Mouse (Mus musculus) hindbrain, embryonic 14.5 days (tissue): ENCODE measurements around the gene Pitpnm3. TPM values are rescaled to one million over a fixed set of nuclear protein-coding genes. Genes with fewer than 3 reads are reported as not detected.

Experiments
- ATAC-seq: fragments of 200-750 bp; cut with Nextera tagmentation; 2 replicates; pipeline ENCODE4 v1.8.0; 2017; ENCODE audit warnings: moderate number of reproducible peaks, mild to moderate bottlenecking, moderate TSS enrichment, moderate library complexity; ENCODE audit not compliant: low FRiP score
- DNase-seq: peaks from one replicate; pipeline ENCODE4 v3.0.0-alpha.2; 2015; ENCODE audit warnings: low spot score
- H3K27ac ChIP-seq: fragments of 300-500 bp; sonication (generic); 2 replicates; pipeline ENCODE4 v1.5.1; 2014; ENCODE audit warnings: mild to moderate bottlenecking, moderate library complexity
- H3K27me3 ChIP-seq: fragments of 300-500 bp; sonication (generic); 2 replicates; pipeline ENCODE4 v1.6.1; 2014; ENCODE audit warnings: mild to moderate bottlenecking, low read length, mixed read lengths; ENCODE audit not compliant: control insufficient read depth, insufficient read depth
- H3K36me3 ChIP-seq: fragments of 300-500 bp; sonication (generic); replicated peaks from 2 replicates; pipeline ENCODE4 v1.6.1; 2014; ENCODE audit not compliant: control insufficient read depth, insufficient read depth
- H3K4me1 ChIP-seq: fragments of 300-500 bp; sonication (generic); replicated peaks from 2 replicates; pipeline ENCODE4 v1.6.1; 2014; ENCODE audit warnings: antibody characterized with exemption, low read length, mixed read lengths; ENCODE audit not compliant: control insufficient read depth, insufficient read depth
- H3K4me2 ChIP-seq: fragments of 300-500 bp; sonication (generic); replicated peaks from 2 replicates; pipeline ENCODE4 v1.6.1; 2014; ENCODE audit warnings: mild to moderate bottlenecking, moderate library complexity
- H3K4me3 ChIP-seq: fragments of 300-500 bp; sonication (generic); replicated peaks from 2 replicates; pipeline ENCODE4 v1.5.1; 2014; ENCODE audit warnings: mild to moderate bottlenecking, low read length
- H3K9ac ChIP-seq: fragments of 300-500 bp; sonication (generic); 2 replicates; pipeline ENCODE4 v1.6.1; 2014
- H3K9me3 ChIP-seq: fragments of 300-500 bp; sonication (generic); 2 replicates; pipeline ENCODE4 v1.6.1; 2016; ENCODE audit warnings: low read length; ENCODE audit not compliant: control insufficient read depth
- WGBS: fragments of 180-500 bp; shearing (Covaris S2); extraction: QIAGEN DNeasy Blood & Tissue Kit; methylation state at CpG from one replicate; pipeline ENCODE4 v1.1.7; 2014; 5-methylcytosine and 5-hydroxymethylcytosine counted together
- polyA plus RNA-seq: library from polyadenylated mRNA; unstranded; fragments of >200 nt; fragmentation: Nextera tagmentation; extraction: Ambion mirVana; gene quantifications from 2 replicates; pipeline ENCODE4 v1.2.1, GENCODE M21; 2014

Gene Pitpnm3
- polyA plus RNA-seq, 1 experiment from 2014 or later: 4.9 TPM

DNA sequence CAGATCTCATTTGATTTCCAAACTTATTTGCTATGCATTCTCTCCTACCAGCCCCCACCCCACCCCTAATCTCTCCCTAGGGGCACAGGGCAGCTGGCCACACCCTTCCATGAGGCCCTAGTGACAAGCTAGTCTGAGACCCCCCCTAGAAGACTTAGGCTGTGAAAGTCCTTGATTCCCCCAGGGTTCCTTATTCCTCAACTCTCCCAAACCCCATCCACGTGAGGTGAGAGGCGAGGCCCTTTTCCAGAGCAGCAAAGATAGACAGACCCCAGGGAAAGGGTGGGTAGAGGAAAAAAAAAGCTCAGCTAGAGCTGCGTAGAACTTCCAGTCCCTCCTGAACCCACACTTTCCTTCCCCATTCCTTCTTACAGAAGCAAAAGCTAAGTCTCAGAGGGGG lies 4.7 kb downstream of the Pitpnm3 start:
- Histone ChIP-seq H3K27ac (no peak overlapping the region), H3K9me3 (no peaks in the 10 kb centered on the region), H3K9ac (no peak overlapping the region), H3K36me3 (no peaks in the 10 kb centered on the region), H3K4me1 (0 out of 2 replicates have a peak, but pooled peaks cover 6% of the 10 kb centered on the region), H3K27me3 (peaks cover 33% of the 10 kb centered on the region), H3K4me3 (no peak overlapping the region), H3K4me2 (no peak overlapping the region)
- 78% methylated on average over 3 of the region's 3 CpGs for WGBS
- no peak for DNase-seq
- no peak for ATAC-seq

- H3K9ac ChIP-seq: no peak overlapping the region
- H3K4me1 ChIP-seq: 0 out of 2 replicates have a peak, but pooled peaks cover 6% of the 10 kb centered on the region
- no peaks in the 10 kb centered on the region for H3K9me3 ChIP-seq
- H3K27ac ChIP-seq: no peak overlapping the region
- peaks cover 33% of the 10 kb centered on the region for H3K27me3 ChIP-seq
- H3K4me3 ChIP-seq: no peak overlapping the region
- ATAC-seq (no peak), DNase-seq (no peak)
- H3K4me2 ChIP-seq: no peak overlapping the region
- 75% methylated on average over 3 of the region's 3 CpGs for WGBS
- H3K36me3 ChIP-seq: no peaks in the 10 kb centered on the region
Observed at GRCm38 (mm10) chr11:72130472-72130871, 5.1 kb downstream of the Pitpnm3 start.

DNA sequence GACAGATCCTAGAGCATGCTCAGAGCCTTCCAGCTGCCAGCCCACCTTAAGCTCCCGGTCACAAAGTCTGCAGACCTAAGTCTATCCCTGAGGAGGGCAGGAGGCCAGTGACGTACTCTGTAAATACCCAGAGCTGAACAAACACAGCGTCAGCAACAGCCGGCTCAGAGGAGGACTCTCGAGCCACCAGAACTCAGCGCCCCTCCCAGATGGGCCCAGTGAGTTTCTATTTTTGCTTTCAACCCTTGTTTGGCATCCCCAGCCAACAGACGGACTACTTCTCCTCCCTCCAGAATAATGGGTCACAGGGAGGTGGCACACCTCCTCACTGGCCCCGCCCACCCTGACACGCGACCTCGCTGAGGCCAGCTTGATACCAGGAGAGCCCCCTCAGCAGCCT lies 5.6 kb downstream of the Pitpnm3 start:
- H3K4me3 ChIP-seq: no peak overlapping the region
- no peaks in the 10 kb centered on the region for H3K9me3 ChIP-seq
- DNase-seq (no peak), ATAC-seq (no peak)
- no peaks in the 10 kb centered on the region for H3K36me3 ChIP-seq
- no peak overlapping the region for H3K27ac ChIP-seq
- H3K9ac ChIP-seq: no peak overlapping the region; the same call in 1 of the 2 replicates
- H3K27me3 ChIP-seq: peaks cover 33% of the 10 kb centered on the region
- 0 out of 2 replicates have a peak, but pooled peaks cover 6% of the 10 kb centered on the region for H3K4me1 ChIP-seq
- H3K4me2 ChIP-seq: no peak overlapping the region
- WGBS: 14% methylated on average over 11 of the region's 11 CpGs

- ATAC-seq: no peak
Observed at GRCm38 (mm10) chr11:72129032-72129894, 6.3 kb downstream of the Pitpnm3 start.

GRCm38 (mm10) chr11:72127450-72128189 lies 8.0 kb downstream of the Pitpnm3 start:
- no peak for DNase-seq
- H3K27ac ChIP-seq: no peak overlapping the region
- H3K4me2 ChIP-seq: no peak overlapping the region
- H3K4me1 ChIP-seq: 0 out of 2 replicates have a peak, but pooled peaks cover 6% of the 10 kb centered on the region
- WGBS: 74% methylated on average over 5 of the region's 5 CpGs
- H3K36me3 ChIP-seq: no peaks in the 10 kb centered on the region
- ATAC-seq: no peak
- 0 out of 2 replicates have a peak, but pooled peaks cover 12% of the 10 kb centered on the region for H3K27me3 ChIP-seq
- H3K9ac ChIP-seq: no peak overlapping the region
- H3K9me3 ChIP-seq: no peaks in the 10 kb centered on the region
- H3K4me3 ChIP-seq: no peak overlapping the region

More at GRCm38 (mm10) chr11:72129032-72129894, 6.3 kb downstream of the Pitpnm3 start:
- WGBS: 76% methylated on average over 8 of the region's 8 CpGs
- H3K4me2 ChIP-seq: no peak overlapping the region
- H3K4me3 ChIP-seq: no peak overlapping the region
- H3K27ac ChIP-seq: no peak overlapping the region
- no peak overlapping the region for H3K9ac ChIP-seq
- 0 out of 2 replicates have a peak, but pooled peaks cover 6% of the 10 kb centered on the region for H3K4me1 ChIP-seq
- H3K9me3 ChIP-seq: no peaks in the 10 kb centered on the region
- DNase-seq: no peak
- H3K36me3 ChIP-seq: no peaks in the 10 kb centered on the region
- H3K27me3 ChIP-seq: peaks cover 27% of the 10 kb centered on the region

GRCm38 (mm10) chr11:72125781-72126180 lies 9.8 kb downstream of the Pitpnm3 start:
- Histone ChIP-seq H3K9me3 (no peaks in the 10 kb centered on the region), H3K4me1 (0 out of 2 replicates have a peak, but pooled peaks cover 4% of the 10 kb centered on the region), H3K4me2 (no peak overlapping the region), H3K27ac (no peak overlapping the region), H3K36me3 (no peaks in the 10 kb centered on the region), H3K4me3 (no peak overlapping the region), H3K27me3 (no peaks in the 10 kb centered on the region), H3K9ac (no peak overlapping the region)
- DNase-seq: no peak
- no peak for ATAC-seq
- WGBS: 71% methylated on average over 3 of the region's 3 CpGs

DNA sequence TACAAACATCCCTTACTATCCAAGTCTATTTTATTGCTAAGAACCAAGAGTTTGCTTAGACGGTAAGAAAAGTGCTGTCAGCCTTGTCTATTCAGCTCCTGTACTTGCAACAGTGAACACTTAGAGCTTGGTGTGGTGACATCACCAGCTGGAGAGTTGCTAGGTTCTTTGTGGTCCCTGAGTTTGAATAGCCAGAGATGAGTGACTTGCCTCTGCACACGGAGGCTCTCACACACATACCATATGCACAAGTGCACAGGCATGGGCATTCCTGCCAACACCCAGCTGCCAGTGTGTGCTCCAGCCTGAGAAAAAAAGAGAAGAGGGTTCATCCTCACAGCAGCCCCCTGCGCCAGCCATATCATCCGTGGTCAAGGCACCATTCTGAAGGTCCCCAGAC lies 12.0 kb downstream of the Pitpnm3 start:
- Histone ChIP-seq H3K9ac (no peak overlapping the region), H3K27me3 (no peaks in the 10 kb centered on the region), H3K4me3 (no peak overlapping the region), H3K36me3 (no peaks in the 10 kb centered on the region), H3K27ac (no peak overlapping the region), H3K4me1 (0 out of 2 replicates have a peak, but pooled peaks cover 4% of the 10 kb centered on the region), H3K4me2 (no peak overlapping the region), H3K9me3 (no peaks in the 10 kb centered on the region)
- DNase-seq: no peak
- 81% methylated on average over 4 of the region's 4 CpGs for WGBS
- ATAC-seq: no peak

GRCm38 (mm10) chr11:72120354-72120753 lies 15.2 kb downstream of the Pitpnm3 start:
- Histone ChIP-seq H3K36me3 (no peaks in the 10 kb centered on the region), H3K9me3 (no peaks in the 10 kb centered on the region)
- ATAC-seq: no peak

GRCm38 (mm10) chr11:72118630-72119029 lies 16.9 kb downstream of the Pitpnm3 start:
- H3K9me3 ChIP-seq: no peaks in the 10 kb centered on the region
- H3K4me2 ChIP-seq: no peak overlapping the region
- H3K27ac ChIP-seq: no peak overlapping the region
- H3K9ac ChIP-seq: no peak overlapping the region
- WGBS: 87% methylated on average over 3 of the region's 3 CpGs
- H3K4me1 ChIP-seq: no peaks in the 10 kb centered on the region
- no peak overlapping the region for H3K4me3 ChIP-seq
- no peaks in the 10 kb centered on the region for H3K36me3 ChIP-seq
- no peak for ATAC-seq
- no peak for DNase-seq
- no peaks in the 10 kb centered on the region for H3K27me3 ChIP-seq

More at GRCm38 (mm10) chr11:72120354-72120753, 15.2 kb downstream of the Pitpnm3 start:
- Histone ChIP-seq H3K4me3 (no peak overlapping the region), H3K9ac (no peak overlapping the region), H3K4me2 (no peak overlapping the region), H3K4me1 (no peaks in the 10 kb centered on the region), H3K27me3 (no peaks in the 10 kb centered on the region), H3K27ac (no peak overlapping the region)
- WGBS: 91% methylated on average over 6 of the region's 6 CpGs
- no peak for DNase-seq
